Mouse (Mus musculus) megakaryocyte, embryonic 14.5 days (primary cell): ENCODE measurements around the gene Qrich1. TPM values are rescaled to one million over a fixed set of nuclear protein-coding genes. Genes with fewer than 3 reads are reported as not detected.
"Not testable (repeated sequence)": the region's sequence is repeated elsewhere in the genome, so short reads cannot be mapped to it uniquely, and the experiment has no call there.

Experiments used
- H3K27me3 ChIP-seq: replicated peaks from 2 replicates; pipeline ENCODE3; 2012; ENCODE audit warnings: inconsistent platforms
- H3K36me3 ChIP-seq: replicated peaks from 2 replicates; pipeline ENCODE3; 2012; ENCODE audit warnings: low read length, inconsistent platforms, mixed read lengths
- H3K4me1 ChIP-seq: 2 replicates; pipeline ENCODE4 v1.6.1; 2012; ENCODE audit warnings: inconsistent platforms
- H3K4me3 ChIP-seq: replicated peaks from 2 replicates; pipeline ENCODE3; 2012; ENCODE audit warnings: moderate library complexity, mild to moderate bottlenecking, inconsistent platforms
- H3K9me3 ChIP-seq: 2 replicates; pipeline ENCODE4 v1.6.1; 2012; ENCODE audit warnings: inconsistent platforms
- FLI1 ChIP-seq: IDR thresholded peaks from 2 replicates; pipeline ENCODE4 v1.6.1; 2012; ENCODE audit warnings: low read length, inconsistent platforms, mixed read lengths
- GATA1 ChIP-seq: IDR thresholded peaks from 3 replicates; pipeline ENCODE4 v1.6.1; 2012; ENCODE audit warnings: mixed read lengths, low read length, inconsistent platforms, borderline replicate concordance
- polyA plus RNA-seq: library from polyadenylated mRNA; stranded (reverse); fragments of >175 nt; gene quantifications from 2 replicates; pipeline ENCODE4 v1.2.3, GENCODE M21; 2012; ENCODE audit warnings: low replicate concordance; ENCODE audit not compliant: insufficient read depth

Qrich1 gene
- polyA plus RNA-seq, 1 experiment = 22.0 TPM

DNA sequence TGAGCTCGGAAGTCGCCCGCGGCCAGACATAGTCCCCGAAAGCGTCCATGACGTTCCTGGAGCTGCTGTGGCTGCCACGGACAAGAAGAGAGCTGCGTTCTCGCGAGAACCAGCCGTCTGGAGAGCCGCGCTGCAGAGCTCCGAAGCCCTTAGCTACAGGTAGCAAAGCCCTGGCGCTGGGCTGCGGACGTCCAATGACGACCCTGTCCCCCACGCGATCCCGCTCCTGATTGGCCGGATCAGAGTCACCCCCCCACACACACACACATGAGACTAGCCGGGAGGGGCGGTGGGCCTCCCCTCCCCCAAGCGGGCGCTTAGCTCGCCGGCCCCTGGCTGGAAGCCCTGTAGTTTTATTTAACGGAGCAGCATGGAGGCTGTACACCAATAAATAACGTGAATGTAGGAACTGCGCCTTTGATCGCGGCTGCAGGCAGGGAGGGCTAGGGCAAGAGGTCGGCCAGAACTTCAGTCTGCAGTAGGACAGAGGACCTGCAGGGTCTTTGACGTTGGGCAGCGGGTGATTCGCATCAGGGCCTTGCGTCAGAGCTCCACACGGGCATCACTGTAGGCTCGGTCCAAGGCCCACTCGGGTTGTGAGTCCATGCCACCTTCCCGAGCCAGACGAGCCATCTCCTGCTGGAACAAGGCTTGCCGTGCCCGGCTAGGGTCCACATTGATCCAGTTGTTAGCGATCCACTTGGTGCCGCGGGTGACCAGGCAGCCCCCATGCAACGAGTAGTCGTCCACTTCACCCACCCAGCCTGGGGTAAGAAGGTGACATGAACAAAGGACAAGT, 62.1 kb downstream of the Qrich1 start, which contains the start of gene Wdr6:
Gene Wdr6 (minus strand): TSS at position 195 of the 799 bp plus-strand sequence.
- TF ChIP-seq FLI1 (no peak), GATA1 (no peak)
- Histone ChIP-seq H3K36me3 (peaks cover 32% of the 10 kb centered on the region), H3K9me3 (no peaks in the 10 kb centered on the region), H3K27me3 (no peaks in the 10 kb centered on the region), H3K4me3 (peak within 1 kb of the TSS; percentile 96), H3K4me1 (peaks cover 78% of the 10 kb centered on the region)

DNA sequence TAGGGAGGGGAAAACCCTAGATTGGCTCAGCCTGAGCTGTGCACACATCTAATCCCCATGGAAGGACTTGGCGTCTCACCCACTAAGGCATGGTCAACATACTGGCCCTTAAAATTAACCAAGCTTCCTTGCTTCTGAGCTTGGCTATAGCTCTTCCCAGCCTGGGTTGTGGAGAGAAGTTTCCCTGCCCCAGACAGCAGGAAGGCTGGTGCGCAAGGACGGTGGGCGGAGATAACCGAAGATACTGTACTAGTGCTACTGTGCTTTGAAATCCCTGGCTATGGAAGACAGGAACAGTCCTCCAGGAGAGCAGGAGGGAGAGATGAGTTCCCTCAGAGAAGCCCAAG, 62.7 kb downstream of the Qrich1 start:
- Histone ChIP-seq H3K4me3 (peak overlapping the region; percentile 96), H3K36me3 (peaks cover 26% of the 10 kb centered on the region), H3K9me3 (no peaks in the 10 kb centered on the region), H3K27me3 (no peaks in the 10 kb centered on the region), H3K4me1 (peaks cover 75% of the 10 kb centered on the region)
- no peak for TF ChIP-seq GATA1
- no peak for TF ChIP-seq FLI1

DNA sequence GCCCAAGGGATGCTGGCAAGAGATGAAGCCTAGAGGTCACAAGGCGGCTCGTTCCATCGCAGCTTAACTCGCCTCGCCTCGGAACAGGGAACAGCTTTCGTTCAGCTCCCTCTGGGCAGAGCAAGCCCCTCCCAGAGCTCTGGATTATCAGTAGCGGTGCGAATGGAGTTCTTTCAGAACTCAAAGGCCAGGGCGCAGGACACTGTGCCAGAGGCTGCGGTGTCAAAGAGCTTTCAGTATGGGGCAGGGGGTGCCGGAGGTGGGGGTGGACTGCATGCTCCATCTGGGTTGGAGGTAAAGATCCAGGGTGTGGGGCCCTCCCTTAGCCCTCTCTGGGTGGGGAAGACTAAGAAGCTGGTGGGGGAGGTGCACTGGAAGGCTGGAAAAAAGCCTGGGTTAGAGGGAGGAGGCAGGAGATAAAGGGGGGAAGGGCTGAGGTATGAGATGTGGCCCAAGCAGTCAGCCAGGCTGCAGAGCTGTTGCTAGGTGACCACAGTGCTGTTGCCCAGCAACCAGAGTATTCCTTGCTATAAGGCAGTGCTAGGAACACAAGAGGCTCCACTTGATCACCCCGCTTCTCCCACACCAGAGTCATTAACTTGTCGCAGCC, 71.1 kb downstream of the Qrich1 start:
- H3K36me3 ChIP-seq = no peaks in the 10 kb centered on the region
- H3K4me3 ChIP-seq = no peak overlapping the region
- H3K27me3 ChIP-seq = no peaks in the 10 kb centered on the region
- TF ChIP-seq FLI1 (no peak), GATA1 (no peak)
- H3K4me1 ChIP-seq = peaks cover 47% of the 10 kb centered on the region
- H3K9me3 ChIP-seq = no peaks in the 10 kb centered on the region

DNA sequence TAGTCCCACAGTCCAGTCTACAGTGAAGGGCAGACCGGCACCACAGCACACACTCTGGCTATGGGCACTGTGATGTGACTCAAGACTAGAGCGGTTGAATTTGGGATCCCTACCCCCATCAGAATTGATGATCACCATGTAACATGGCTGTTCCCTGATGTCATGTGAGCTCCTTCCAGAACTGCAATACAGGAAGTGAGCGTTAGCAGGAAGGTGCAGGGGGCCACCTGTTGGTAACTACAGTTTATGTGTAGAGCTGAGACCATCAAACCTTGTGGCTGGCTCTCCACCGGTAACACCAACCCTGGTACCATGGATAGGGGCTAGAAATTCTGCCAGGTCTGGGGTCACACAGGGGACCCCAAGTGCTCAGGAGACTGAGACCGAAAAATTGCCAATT, 72.6 kb downstream of the Qrich1 start:
- no peak overlapping the region for H3K4me3 ChIP-seq
- TF ChIP-seq FLI1 = no peak
- no peak for TF ChIP-seq GATA1
- H3K4me1 ChIP-seq = peaks cover 39% of the 10 kb centered on the region
- H3K9me3 ChIP-seq = no peaks in the 10 kb centered on the region
- peaks cover 4% of the 10 kb centered on the region for H3K36me3 ChIP-seq
- no peaks in the 10 kb centered on the region for H3K27me3 ChIP-seq

DNA sequence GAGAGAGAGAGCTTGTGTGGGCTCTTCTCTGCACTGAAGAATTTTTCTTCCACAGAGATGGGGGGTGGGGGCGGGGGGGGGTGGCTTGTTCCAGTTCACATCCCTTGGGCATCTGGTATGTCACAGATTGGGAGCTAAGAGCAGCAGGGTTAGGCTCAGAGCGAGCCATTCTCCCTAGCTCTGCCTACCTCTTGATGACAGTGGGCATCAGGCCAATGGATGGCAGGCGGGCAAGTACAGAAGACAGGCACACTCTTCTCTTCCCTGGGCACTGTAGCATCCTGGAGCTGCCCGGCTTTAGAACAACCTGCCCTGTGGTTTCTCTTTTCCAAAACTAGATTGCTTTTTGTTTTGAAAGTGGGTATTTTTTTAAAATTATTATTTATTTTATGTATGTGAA, 74.9 kb downstream of the Qrich1 start:
- Histone ChIP-seq H3K36me3 (peaks cover 4% of the 10 kb centered on the region), H3K4me1 (peaks cover 43% of the 10 kb centered on the region), H3K9me3 (no peaks in the 10 kb centered on the region), H3K4me3 (no peak overlapping the region), H3K27me3 (no peaks in the 10 kb centered on the region)
- TF ChIP-seq GATA1 = no peak
- no peak for TF ChIP-seq FLI1

DNA sequence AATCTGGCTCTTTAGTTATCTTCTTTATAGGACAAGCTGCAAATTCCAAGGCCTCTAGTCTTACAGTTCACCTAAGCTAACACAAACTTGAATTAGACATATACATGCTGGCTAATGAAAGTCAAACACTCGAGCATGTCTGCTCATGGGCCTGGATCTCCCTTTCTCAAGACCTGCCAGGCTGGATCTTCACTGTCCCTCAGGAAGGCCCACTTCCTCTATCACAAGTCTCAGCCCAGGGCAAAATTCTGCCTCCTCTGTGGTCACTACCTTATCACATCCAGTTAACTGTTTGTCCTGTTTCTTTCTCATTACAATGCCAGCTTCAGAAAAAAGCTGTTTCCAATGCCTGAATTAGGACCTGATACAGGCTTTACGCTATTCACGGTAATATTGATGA, 77.7 kb downstream of the Qrich1 start:
- Histone ChIP-seq H3K9me3 (no peaks in the 10 kb centered on the region), H3K4me3 (no peak overlapping the region), H3K27me3 (peaks cover 7% of the 10 kb centered on the region), H3K36me3 (peaks cover 4% of the 10 kb centered on the region), H3K4me1 (peaks cover 34% of the 10 kb centered on the region)
- no peak for TF ChIP-seq GATA1
- no peak for TF ChIP-seq FLI1

DNA sequence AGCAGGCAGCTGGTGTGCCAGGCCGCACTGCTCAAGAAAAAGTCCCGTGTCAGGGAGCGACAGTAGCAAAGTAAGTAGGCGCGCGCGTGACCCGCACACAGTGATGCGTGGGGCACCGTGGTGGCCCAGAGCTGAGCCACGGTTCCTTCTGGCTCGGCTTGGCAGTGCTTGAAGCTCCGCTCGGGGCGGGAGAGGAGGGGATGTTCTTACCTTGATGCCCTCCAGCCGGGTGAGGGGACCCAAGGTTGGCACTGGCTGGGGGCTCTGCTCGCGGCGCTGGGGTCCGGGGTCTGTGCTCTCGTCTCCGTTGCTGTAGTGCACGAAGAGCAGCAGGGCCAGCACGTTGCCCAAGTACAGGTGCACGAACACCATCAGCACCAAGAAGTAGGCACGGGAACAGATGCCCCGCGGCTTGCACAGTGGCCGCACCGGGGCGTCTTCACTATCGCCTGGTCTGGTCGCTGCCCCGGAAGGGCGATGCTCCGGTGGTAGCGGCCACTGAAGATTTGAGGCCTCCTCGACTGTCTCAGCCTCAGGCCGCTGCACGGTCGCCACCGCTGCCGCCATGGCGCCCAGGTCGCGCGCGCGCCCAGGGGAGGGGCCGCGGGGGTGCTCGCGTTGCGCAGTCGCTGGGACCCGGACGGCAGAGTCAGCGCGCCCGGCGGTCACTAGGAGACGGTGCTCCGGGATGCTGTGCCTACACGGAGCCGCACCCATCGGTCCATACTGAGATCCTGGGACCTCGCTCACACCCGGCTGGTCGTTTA, 80.6 kb downstream of the Qrich1 start, which contains the start of gene P4htm:
Gene P4htm (minus strand): TSS at position 670 of the 767 bp plus-strand sequence.
- TF ChIP-seq FLI1 (no peak), GATA1 (no peak)
- H3K4me1 ChIP-seq = peaks cover 33% of the 10 kb centered on the region
- peak within 1 kb of the TSS; percentile 93 for H3K4me3 ChIP-seq

DNA sequence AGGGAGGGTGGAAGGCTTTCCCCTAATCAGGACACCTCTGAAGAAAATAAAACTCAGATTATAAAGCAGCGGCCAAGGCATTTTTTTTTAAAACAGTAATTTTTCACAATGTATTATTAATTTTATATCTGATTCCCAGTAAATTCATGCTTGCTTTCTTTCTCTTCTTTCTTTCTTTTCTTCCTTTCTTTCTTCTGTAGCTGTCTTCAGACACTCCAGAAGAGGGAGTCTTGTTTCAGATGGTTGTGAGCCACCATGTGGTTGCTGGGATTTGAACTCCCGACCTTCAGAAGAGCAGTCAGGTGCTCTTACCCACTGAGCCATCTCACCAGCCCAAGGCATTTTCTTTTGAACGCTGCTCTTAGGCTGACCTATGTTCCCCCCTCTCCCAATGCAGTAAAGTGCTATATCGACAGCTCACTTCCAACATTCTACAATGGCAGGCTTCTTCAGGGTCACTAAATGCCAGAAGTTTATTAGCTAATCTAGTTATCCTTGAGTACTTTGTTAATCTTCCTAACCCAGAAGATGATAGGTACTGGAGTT, 82.5 kb downstream of the Qrich1 start:
- no peak overlapping the region for H3K4me3 ChIP-seq
- peaks cover 7% of the 10 kb centered on the region for H3K27me3 ChIP-seq
- no peaks in the 10 kb centered on the region for H3K9me3 ChIP-seq
- peaks cover 30% of the 10 kb centered on the region for H3K4me1 ChIP-seq
- TF ChIP-seq GATA1 (no peak), FLI1 (no peak)
- peaks cover 27% of the 10 kb centered on the region for H3K36me3 ChIP-seq

More for the DNA sequence above, 80.6 kb downstream of the Qrich1 start, which contains the start of gene P4htm:
- H3K9me3 ChIP-seq = no peaks in the 10 kb centered on the region
- peaks cover 13% of the 10 kb centered on the region for H3K36me3 ChIP-seq
- H3K27me3 ChIP-seq = peaks cover 7% of the 10 kb centered on the region

DNA sequence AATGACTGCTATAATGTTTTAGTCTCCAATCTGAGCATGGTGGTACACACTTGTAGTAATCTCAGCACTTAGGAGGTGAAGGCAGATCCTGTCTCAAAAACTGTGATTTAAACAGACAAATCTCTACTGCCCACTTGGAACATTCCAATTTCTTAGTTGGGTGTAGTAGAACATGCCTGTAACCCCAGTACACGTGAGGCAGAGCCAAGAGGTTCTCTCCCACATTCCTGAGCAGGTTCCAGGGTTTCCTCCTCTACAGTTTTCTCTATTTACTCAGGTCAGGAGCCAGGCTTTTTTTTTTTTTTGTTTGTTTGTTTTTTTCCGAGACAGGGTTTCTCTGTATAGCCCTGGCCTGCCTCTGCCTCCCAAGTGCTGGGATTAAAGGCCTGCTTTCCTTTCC, 83.4 kb downstream of the Qrich1 start:
- Histone ChIP-seq H3K27me3 (peaks cover 7% of the 10 kb centered on the region), H3K36me3 (peaks cover 36% of the 10 kb centered on the region), H3K4me3 (no peak overlapping the region), H3K9me3 (no peaks in the 10 kb centered on the region), H3K4me1 (peaks cover 21% of the 10 kb centered on the region)
- TF ChIP-seq FLI1 (no peak), GATA1 (no peak)

DNA sequence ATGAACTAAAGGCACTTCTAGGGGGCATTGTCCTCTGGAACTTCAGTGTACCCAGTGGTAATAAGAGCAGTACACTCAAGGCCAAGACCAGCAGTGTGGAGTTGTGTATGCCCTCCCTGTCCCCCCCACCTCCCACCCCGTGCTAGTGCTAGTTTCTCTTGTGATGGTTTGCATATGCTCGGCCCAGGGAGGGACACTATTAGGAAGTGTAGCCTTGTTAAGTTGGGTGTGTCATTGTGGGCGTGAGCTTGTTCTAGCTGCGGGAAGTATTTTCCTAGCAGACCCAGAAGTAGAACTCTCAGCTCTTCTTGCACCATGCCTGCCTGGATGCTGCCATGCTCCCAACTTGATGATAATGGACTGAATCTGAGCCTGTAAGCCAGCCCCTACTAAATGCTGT, 85.4 kb downstream of the Qrich1 start:
- Histone ChIP-seq H3K4me1 (peaks cover 11% of the 10 kb centered on the region), H3K27me3 (peaks cover 6% of the 10 kb centered on the region), H3K4me3 (no peak overlapping the region), H3K36me3 (peaks cover 55% of the 10 kb centered on the region), H3K9me3 (no peaks in the 10 kb centered on the region)
- TF ChIP-seq GATA1 = no peak
- TF ChIP-seq FLI1 = no peak

DNA sequence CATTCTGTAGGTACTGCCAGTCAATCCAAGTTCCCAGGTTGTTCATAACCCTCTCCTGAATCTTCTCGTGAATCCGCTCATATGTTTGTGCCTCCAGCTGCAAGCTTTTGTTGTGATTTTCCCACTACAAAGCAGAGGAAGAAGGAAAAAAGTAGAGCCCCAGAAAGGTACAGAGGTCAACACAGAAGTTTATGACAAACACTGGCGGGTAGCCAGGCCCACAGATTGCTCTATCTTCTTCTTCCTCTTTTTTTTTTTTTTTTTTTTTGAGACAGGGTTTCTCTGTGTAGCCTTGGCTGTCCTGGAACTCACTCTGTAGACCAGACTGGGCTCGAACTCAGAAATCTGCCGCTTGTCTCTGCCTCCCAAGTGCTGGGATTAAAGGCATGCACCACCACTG, 91.3 kb downstream of the Qrich1 start:
- H3K4me3 ChIP-seq, H3K9me3 ChIP-seq, H3K27me3 ChIP-seq, H3K4me1 ChIP-seq: not testable (repeated sequence)
- H3K36me3 ChIP-seq = peaks cover 98% of the 10 kb centered on the region
